Mouse (Mus musculus): ENCODE measurements around the gene Miga1. TPM values are rescaled to one million over a fixed set of nuclear protein-coding genes. Genes with fewer than 3 reads are reported as not detected.

Miga1 gene
- polyA plus RNA-seq, 1 experiment from 2014 or later = 21.0 TPM

Other genes starting within 250 kb of the Miga1 start
- 43.8 and 51.8 TPM in 2 replicates for gene Gipc2, start 174.2 kb downstream of the Miga1 start, polyA plus RNA-seq (2014; fragmentation: Nextera tagmentation; extraction: Ambion mirVana)
- gene Dnajb4, start 130.1 kb downstream of the Miga1 start, polyA plus RNA-seq (2014; fragmentation: Nextera tagmentation; extraction: Ambion mirVana) = 30.3 and 31.4 TPM in 2 replicates
- 252 and 265 TPM in 2 replicates for gene Fubp1, start 130.0 kb downstream of the Miga1 start, polyA plus RNA-seq (2014; fragmentation: Nextera tagmentation; extraction: Ambion mirVana)
- gene Nexn, start 74.1 kb downstream of the Miga1 start, polyA plus RNA-seq (2014; fragmentation: Nextera tagmentation; extraction: Ambion mirVana) = 35.3 and 47.8 TPM in 2 replicates
- 45.9 and 49.6 TPM in 2 replicates for gene Usp33, start 6.1 kb upstream of the Miga1 start, polyA plus RNA-seq (2014; fragmentation: Nextera tagmentation; extraction: Ambion mirVana)
- 53.7 and 63.3 TPM in 2 replicates for gene Zzz3, start 55.1 kb upstream of the Miga1 start, polyA plus RNA-seq (2014; fragmentation: Nextera tagmentation; extraction: Ambion mirVana)

All from stomach, embryonic 14.5 days (tissue).